Mouse (Mus musculus) WW6 (cell line): ENCODE results near the gene Ano6.
A peak's percentile ranks its signal among the peaks of the same experiment; 100 is the strongest.

Experiments
- DNase-seq: peaks from one replicate; pipeline ENCODE4 v3.0.0-alpha.2; 2013; ENCODE audit warnings: low read depth, low spot score

Ano6 gene

GRCm38 (mm10) chr15:95790529-95791071, at the start of gene Ano6:
TSS of gene Ano6 (plus strand) at chr15:95790843.
- DNase-seq: peak; percentile 68

- DNase-seq: no peak
Measured at GRCm38 (mm10) chr15:95742955-95743354, 47.7 kb upstream of the Ano6 start.

GRCm38 (mm10) chr15:95743856-95744255, 46.8 kb upstream of the Ano6 start:
- DNase-seq: no peak

GRCm38 (mm10) chr15:95745346-95746106, 45.1 kb upstream of the Ano6 start:
- no peak for DNase-seq

- no peak for DNase-seq
Measured at GRCm38 (mm10) chr15:95746513-95746912, 44.1 kb upstream of the Ano6 start.

GRCm38 (mm10) chr15:95746955-95747931, 43.4 kb upstream of the Ano6 start:
- DNase-seq: no peak

GRCm38 (mm10) chr15:95749216-95749615, 41.4 kb upstream of the Ano6 start:
- no peak for DNase-seq

- no peak for DNase-seq
Measured at GRCm38 (mm10) chr15:95750038-95750437, 40.6 kb upstream of the Ano6 start.

GRCm38 (mm10) chr15:95751832-95752676, 38.6 kb upstream of the Ano6 start:
- no peak for DNase-seq

- no peak for DNase-seq
Measured at GRCm38 (mm10) chr15:95752677-95753019, 38.0 kb upstream of the Ano6 start.

- DNase-seq: no peak
Measured at GRCm38 (mm10) chr15:95753031-95753430, 37.6 kb upstream of the Ano6 start.

GRCm38 (mm10) chr15:95757169-95757568, 33.5 kb upstream of the Ano6 start:
- DNase-seq: no peak

GRCm38 (mm10) chr15:95758069-95758468, 32.6 kb upstream of the Ano6 start:
- no peak for DNase-seq

- no peak for DNase-seq
Measured at GRCm38 (mm10) chr15:95758696-95759434, 31.8 kb upstream of the Ano6 start.

GRCm38 (mm10) chr15:95759857-95760256, 30.8 kb upstream of the Ano6 start:
- DNase-seq: no peak

GRCm38 (mm10) chr15:95761420-95761819, 29.2 kb upstream of the Ano6 start:
- DNase-seq: no peak

GRCm38 (mm10) chr15:95762661-95763303, 27.9 kb upstream of the Ano6 start:
- DNase-seq: no peak

- no peak for DNase-seq
Measured at GRCm38 (mm10) chr15:95763464-95763863, 27.2 kb upstream of the Ano6 start.

GRCm38 (mm10) chr15:95765271-95765670, 25.4 kb upstream of the Ano6 start:
- DNase-seq: no peak

GRCm38 (mm10) chr15:95765936-95766335, 24.7 kb upstream of the Ano6 start:
- DNase-seq: no peak
